7 mouse cellular contexts compared by ENCODE assay signal in genomic region chr3:95820046-95821010, GRCm38 (mm10). TPM values are rescaled to one million over a fixed set of nuclear protein-coding genes. Genes with fewer than 3 reads are reported as not detected.
DNase-seq lines count a peak whose midpoint lies in the region; ATAC-seq and TF ChIP-seq lines count a peak whose summit lies in the region.

No protein-coding gene starts in this region.

- H3K27me3 ChIP-seq in lung, postnatal 0 days (replicated peaks; ENCODE audit: insufficient read depth, low read length) = no peaks in the 10 kb centered on the region
- no peaks in the 10 kb centered on the region for H3K27me3 ChIP-seq in hindbrain, embryonic 11.5 days (ENCODE audit: control insufficient read depth, insufficient read depth, low read length)
- no peaks in the 10 kb centered on the region for H3K27me3 ChIP-seq in midbrain, embryonic 13.5 days

- peak overlapping the region; percentile 100 for H3K27ac ChIP-seq in lung, postnatal 0 days (ENCODE audit: low read length)
- peak overlapping the region; percentile 90 for H3K27ac ChIP-seq in hindbrain, embryonic 11.5 days (ENCODE audit: low read depth, low read length)
- peak overlapping the region; percentile 100 for H3K27ac ChIP-seq in midbrain, embryonic 13.5 days

- TF ChIP-seq CTCF in lung, postnatal 0 days (IDR thresholded peaks at IDR 0.05) = peak; percentile 23
- TF ChIP-seq CTCF in brain, embryonic 14.5 days (IDR thresholded peaks at IDR 0.05; ENCODE audit: borderline replicate concordance, extremely low read depth, insufficient read depth, insufficient read length) = no peak

- peak overlapping the region; percentile 82 for H3K4me3 ChIP-seq in lung, postnatal 0 days (ENCODE audit: low read depth, low read length)
- H3K4me3 ChIP-seq in hindbrain, embryonic 11.5 days (ENCODE audit: low read depth, low read length) = peak overlapping the region; percentile 75
- H3K4me3 ChIP-seq in midbrain, embryonic 13.5 days (replicated peaks) = peak overlapping the region; percentile 82

- peaks cover 10% of the 10 kb centered on the region; the same call in 1 of the 2 replicates for H3K4me1 ChIP-seq in lung, postnatal 0 days (ENCODE audit: insufficient read depth, low read depth, low read length)
- H3K4me1 ChIP-seq in hindbrain, embryonic 11.5 days (replicated peaks; ENCODE audit: control insufficient read depth, insufficient read depth, low read length) = 0 out of 2 replicates have a peak, but pooled peaks cover 3% of the 10 kb centered on the region
- peaks cover 31% of the 10 kb centered on the region for H3K4me1 ChIP-seq in midbrain, embryonic 13.5 days (replicated peaks)

- H3K36me3 ChIP-seq in lung, postnatal 0 days (ENCODE audit: insufficient read depth, low read length) = no peaks in the 10 kb centered on the region
- H3K36me3 ChIP-seq in hindbrain, embryonic 11.5 days (ENCODE audit: control insufficient read depth, insufficient read depth, low read length) = no peaks in the 10 kb centered on the region
- H3K36me3 ChIP-seq in midbrain, embryonic 13.5 days = no peaks in the 10 kb centered on the region

- no peaks in the 10 kb centered on the region for H3K9me3 ChIP-seq in lung, postnatal 0 days (ENCODE audit: low read length)
- H3K9me3 ChIP-seq in hindbrain, embryonic 11.5 days (ENCODE audit: control insufficient read depth, low read length) = no peaks in the 10 kb centered on the region
- H3K9me3 ChIP-seq in midbrain, embryonic 13.5 days = no peaks in the 10 kb centered on the region

- no peak for TF ChIP-seq EP300 in lung, postnatal 0 days (IDR thresholded peaks at IDR 0.05)

- H3K9ac ChIP-seq in lung, postnatal 0 days (replicated peaks; ENCODE audit: low read depth) = peak overlapping the region; percentile 35; the same call in 1 of the 2 replicates
- peak overlapping the region; percentile 60 for H3K9ac ChIP-seq in hindbrain, embryonic 11.5 days (ENCODE audit: low read depth, low read length)
- peak overlapping the region; percentile 74 for H3K9ac ChIP-seq in midbrain, embryonic 13.5 days (replicated peaks)

- TF ChIP-seq POLR2A in brain, embryonic 14.5 days (IDR thresholded peaks at IDR 0.05; ENCODE audit: borderline replicate concordance, extremely low read depth, insufficient read depth, insufficient read length, poor library complexity, severe bottlenecking) = no peak

- ATAC-seq in lung, postnatal 0 days = no peak
- ATAC-seq in hindbrain, embryonic 11.5 days (ENCODE audit: low FRiP score) = no peak; the same call in 1 of the 2 replicates
- peak; percentile 18 for ATAC-seq in midbrain, embryonic 13.5 days

- peak overlapping the region; percentile 57 for H3K4me2 ChIP-seq in lung, postnatal 0 days (replicated peaks; ENCODE audit: low read depth, low read length)
- peak overlapping the region; percentile 25 for H3K4me2 ChIP-seq in hindbrain, embryonic 11.5 days (replicated peaks; ENCODE audit: low read depth, low read length)
- peak overlapping the region; percentile 60 for H3K4me2 ChIP-seq in midbrain, embryonic 13.5 days (replicated peaks)

- peak; percentile 9 for DNase-seq in lung, postnatal 0 days (ENCODE audit: low spot score)
- DNase-seq in lung, postnatal 25 days (ENCODE audit: low spot score) = no peak
- DNase-seq in brain, embryonic 14.5 days (ENCODE audit: low read depth) = peak; percentile 31
- no peak for DNase-seq in hindbrain, embryonic 11.5 days (ENCODE audit: low spot score)
- DNase-seq in adrenal gland, postnatal 36 days = no peak
- no peak for DNase-seq in adrenal gland, postnatal 14 days

- 26% methylated on average over 10 of the region's 10 CpGs for WGBS in lung, postnatal 0 days
- 48% methylated on average over 10 of the region's 10 CpGs for WGBS in hindbrain, embryonic 11.5 days
- 43% methylated on average over 10 of the region's 10 CpGs for WGBS in midbrain, embryonic 13.5 days

RNA-seq across cellular contexts. Expression of gene Rprd2, which starts 1.7 kb away (rescaled TPM):
- 12.9 and 14.0 TPM in 2 replicates for polyA plus RNA-seq in lung, postnatal 0 days (2015; fragmentation: Nextera tagmentation; extraction: Ambion mirVana)
- polyA plus RNA-seq in brain, embryonic 14.5 days (2012; rRNA removed) = 22.8 and 31.4 TPM in 2 replicates
- 26.0 and 27.4 TPM in 2 replicates for polyA plus RNA-seq in hindbrain, embryonic 11.5 days (2014; fragmentation: Nextera tagmentation; extraction: Ambion mirVana)
- polyA plus RNA-seq in midbrain, embryonic 13.5 days (2015; fragmentation: Nextera tagmentation; extraction: Ambion mirVana) = 24.8 and 25.0 TPM in 2 replicates
- 10 to 100 TPM; 50.9 to 56.0 TPM for total RNA-seq in adrenal gland, postnatal 36 days (2021)
- 47.4 and 51.5 TPM in 2 replicates for total RNA-seq in adrenal gland, postnatal 14 days (2021)

RNA-seq across cellular contexts. Expression of gene Prpf3, which starts 35.4 kb away (rescaled TPM):
- polyA plus RNA-seq in lung, postnatal 0 days (2015; fragmentation: Nextera tagmentation; extraction: Ambion mirVana) = 14.3 and 16.0 TPM in 2 replicates
- 35.6 and 37.4 TPM in 2 replicates for polyA plus RNA-seq in brain, embryonic 14.5 days (2012; rRNA removed)
- 60.8 and 69.9 TPM in 2 replicates for polyA plus RNA-seq in hindbrain, embryonic 11.5 days (2014; fragmentation: Nextera tagmentation; extraction: Ambion mirVana)
- 39.5 and 48.0 TPM in 2 replicates for polyA plus RNA-seq in midbrain, embryonic 13.5 days (2015; fragmentation: Nextera tagmentation; extraction: Ambion mirVana)
- 10 to 100 TPM; 27.4 to 39.2 TPM for total RNA-seq in adrenal gland, postnatal 36 days (2021)
- 23.0 and 27.2 TPM in 2 replicates for total RNA-seq in adrenal gland, postnatal 14 days (2021)

RNA-seq across cellular contexts. Expression of gene Mrps21, which starts 51.0 kb away (rescaled TPM):
- 252 and 273 TPM in 2 replicates for polyA plus RNA-seq in lung, postnatal 0 days (2015; fragmentation: Nextera tagmentation; extraction: Ambion mirVana)
- polyA plus RNA-seq in brain, embryonic 14.5 days (2012; rRNA removed) = 148 and 152 TPM in 2 replicates
- 329 and 340 TPM in 2 replicates for polyA plus RNA-seq in hindbrain, embryonic 11.5 days (2014; fragmentation: Nextera tagmentation; extraction: Ambion mirVana)
- polyA plus RNA-seq in midbrain, embryonic 13.5 days (2015; fragmentation: Nextera tagmentation; extraction: Ambion mirVana) = 340 TPM in 2 replicates
- total RNA-seq in adrenal gland, postnatal 36 days (2021) = 100 to 1,000 TPM; 272 to 276 TPM
- total RNA-seq in adrenal gland, postnatal 14 days (2021) = 289 and 301 TPM in 2 replicates

Comparison
In these comparisons a context has a peak if more than half of its experiments do, and no peak if none do; other contexts are left out.
1. DNase-seq: peak in lung, postnatal 0 days (single experiment) and brain, embryonic 14.5 days (single experiment); none in lung, postnatal 25 days (single experiment), hindbrain, embryonic 11.5 days (single experiment), adrenal gland, postnatal 36 days (0 of 2) and adrenal gland, postnatal 14 days (single experiment).
2. Peak in every context shown above with its lines, with median percentiles within 50 percentile points of each other: H3K27ac ChIP-seq, H3K4me2 ChIP-seq, H3K4me3 ChIP-seq and H3K9ac ChIP-seq.